Mouse (Mus musculus) bone marrow, adult 2 months (tissue): ENCODE measurements around the gene Mapk1ip1.
A peak's percentile ranks its signal among the peaks of the same experiment; 100 is the strongest.

ENCODE experiments used
- CTCF ChIP-seq: fragments of 200-500 bp; IDR thresholded peaks from 2 replicates; pipeline ENCODE4 v1.5.1; 2011; ENCODE audit warnings: low read length, control low read depth; ENCODE audit not compliant: control insufficient read depth, insufficient read depth
- POLR2A ChIP-seq: fragments of 200-500 bp; IDR thresholded peaks from 2 replicates; pipeline ENCODE4 v1.6.1; 2011; ENCODE audit warnings: low read depth, mild to moderate bottlenecking, control low read depth, low read length, borderline replicate concordance; ENCODE audit not compliant: control insufficient read depth

DNA sequence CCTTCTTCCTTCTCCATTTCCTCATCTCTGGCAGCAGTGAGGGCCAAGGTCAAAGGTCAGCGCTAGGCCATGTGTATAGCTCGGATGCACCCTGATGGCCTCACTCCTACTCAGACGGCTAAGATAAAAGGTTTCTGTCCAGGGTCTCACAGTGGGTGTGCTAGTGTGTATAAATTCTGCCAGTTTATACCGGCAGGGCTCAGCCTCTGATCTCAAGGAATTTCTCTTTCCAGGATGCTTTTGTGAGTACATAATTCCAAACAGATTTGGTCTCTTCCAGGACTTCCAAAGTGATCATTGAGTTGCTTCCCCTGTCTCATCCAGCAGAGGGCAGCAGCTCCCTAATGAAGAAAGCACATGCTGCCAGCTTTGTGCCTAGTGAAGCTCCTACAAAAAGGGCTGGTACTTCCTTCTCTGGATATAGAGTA is 5.5 kb downstream of the Mapk1ip1 start:
- TF ChIP-seq POLR2A: no peak
- TF ChIP-seq CTCF: peak; percentile 74
